Mouse (Mus musculus): Measurements from ENCODE around the gene Nkpd1.
"Not testable (repeated sequence)": the region's sequence is repeated elsewhere in the genome, so short reads cannot be mapped to it uniquely, and the experiment has no call there.

The Nkpd1 gene

DNA sequence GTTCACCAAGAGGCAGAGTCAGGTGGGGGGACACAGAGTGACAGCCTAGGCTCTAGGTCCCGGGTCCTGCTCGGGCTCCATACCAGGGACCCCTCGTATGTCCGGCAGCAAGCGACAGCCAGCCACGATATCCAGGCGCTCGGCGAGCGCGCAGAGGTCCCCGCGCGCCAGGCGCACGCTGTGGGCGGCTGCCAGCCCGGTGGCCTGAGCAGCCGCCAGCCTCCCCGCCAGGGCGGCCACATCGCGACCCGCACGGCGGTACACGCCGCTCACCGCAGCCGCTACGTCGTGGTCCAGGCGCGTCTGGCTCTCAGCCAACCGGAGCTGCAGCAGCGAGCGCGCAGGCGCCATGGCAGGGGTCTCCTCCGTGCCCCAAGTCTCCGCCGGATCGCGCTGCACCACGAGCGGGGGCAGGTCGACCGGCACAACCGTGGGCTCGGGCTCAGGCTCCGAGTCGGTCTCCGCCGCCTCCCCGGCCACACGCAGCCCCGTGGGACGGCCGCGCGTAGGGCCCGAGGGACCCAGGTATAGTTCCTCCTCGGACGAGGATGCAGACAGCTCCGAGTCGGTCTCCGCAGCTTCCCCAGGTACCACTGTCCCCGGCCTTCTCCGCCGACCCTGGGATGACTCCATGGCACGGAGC is 10.5 kb upstream of the Nkpd1 start:
- peak; percentile 79 to 83 for DNase-seq

DNA sequence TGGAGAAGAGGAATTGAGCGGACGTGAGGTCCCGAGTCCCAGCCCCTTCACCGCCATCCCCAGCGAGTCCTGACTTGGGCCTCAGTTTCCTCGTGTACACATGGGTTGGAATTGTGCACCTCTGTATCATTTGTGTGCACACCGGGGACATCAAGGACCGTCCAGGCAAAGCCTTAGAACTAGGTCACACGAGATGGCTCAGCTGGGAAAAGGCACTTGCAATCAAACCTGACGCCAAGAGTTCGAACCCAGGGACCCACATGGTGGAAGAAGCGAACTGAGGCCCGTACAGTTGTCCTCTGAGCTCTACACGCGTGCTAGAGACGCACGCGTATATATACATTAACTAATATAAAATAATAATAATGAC is 10.0 kb upstream of the Nkpd1 start:
- DNase-seq, result peak; percentile 17 to 32

DNA sequence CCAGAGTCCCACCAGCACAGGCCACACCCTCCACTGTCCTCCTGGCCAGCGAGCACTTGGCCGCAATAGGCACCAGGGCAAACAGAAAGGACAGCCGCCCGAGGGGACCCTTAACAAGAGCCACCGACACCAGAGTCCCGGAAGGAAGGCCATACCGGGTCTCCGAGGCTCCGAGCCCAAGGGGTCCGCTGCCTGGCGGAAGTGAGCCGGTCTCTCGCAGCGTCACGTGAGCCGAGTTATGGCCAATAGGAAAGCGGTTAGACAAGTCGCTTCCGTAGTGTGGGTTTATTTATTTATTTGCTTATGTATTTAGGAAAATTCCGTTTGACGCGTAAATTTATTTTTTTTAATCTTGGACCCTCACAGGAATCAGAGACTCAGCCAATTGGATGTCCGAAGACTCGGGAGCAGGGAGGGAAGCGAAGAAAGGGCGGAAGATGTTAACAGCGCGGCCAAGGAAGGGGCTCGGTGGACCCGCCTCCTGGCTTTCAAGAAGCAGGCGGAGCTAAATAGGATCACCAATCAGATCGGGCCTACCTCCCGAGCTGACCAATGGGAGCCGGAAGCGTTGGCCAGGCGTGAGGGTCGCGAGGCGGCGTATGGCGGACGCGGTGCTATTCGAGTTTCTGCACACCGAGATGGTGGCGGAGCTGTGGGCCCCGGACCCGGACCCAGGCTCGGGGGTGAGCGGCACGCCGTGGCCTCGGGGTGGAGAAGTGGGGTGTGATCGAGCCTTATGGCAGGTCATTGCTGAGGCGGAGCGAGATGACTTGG is 9.3 kb upstream of the Nkpd1 start, which contains the start of the genes Bloc1s3 and Trappc6a:
TSS of gene Bloc1s3 (minus strand) at position 218 of the 774 bp plus-strand sequence.
TSS of gene Trappc6a (plus strand) at position 246 of the 774 bp plus-strand sequence.
- peak; percentile 94 to 96 for DNase-seq

DNA sequence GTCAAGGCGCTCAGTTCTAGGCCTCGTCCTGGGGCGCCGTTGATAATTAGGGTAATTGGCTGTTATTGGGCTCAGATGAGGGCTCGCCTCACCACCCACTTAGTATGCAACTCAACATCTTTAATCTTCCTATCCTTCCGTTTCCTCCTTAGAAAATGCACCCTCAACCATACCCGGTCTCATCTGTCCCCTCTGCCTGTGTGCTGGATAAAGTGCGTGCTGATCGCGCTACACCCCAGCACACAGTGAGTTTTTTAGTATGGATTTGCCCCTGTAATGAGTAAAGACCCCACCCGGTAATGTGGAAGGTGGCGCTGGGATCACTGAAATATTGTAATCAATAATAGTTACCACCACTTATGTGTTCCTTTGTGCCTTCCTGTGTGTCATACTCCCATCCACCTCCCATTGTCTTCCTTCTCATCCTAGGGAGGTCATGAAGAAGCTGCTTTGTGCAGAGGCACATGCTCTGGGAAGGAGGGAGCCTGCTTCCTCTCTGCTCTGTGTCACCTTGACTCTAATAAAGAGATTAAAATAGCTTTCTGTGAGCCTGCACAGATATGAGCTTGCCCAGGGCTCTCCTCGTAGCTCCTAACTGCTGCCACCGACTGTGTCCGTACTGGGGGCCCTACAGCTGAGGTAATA is 8.6 kb upstream of the Nkpd1 start:
- DNase-seq, result no peak

DNA sequence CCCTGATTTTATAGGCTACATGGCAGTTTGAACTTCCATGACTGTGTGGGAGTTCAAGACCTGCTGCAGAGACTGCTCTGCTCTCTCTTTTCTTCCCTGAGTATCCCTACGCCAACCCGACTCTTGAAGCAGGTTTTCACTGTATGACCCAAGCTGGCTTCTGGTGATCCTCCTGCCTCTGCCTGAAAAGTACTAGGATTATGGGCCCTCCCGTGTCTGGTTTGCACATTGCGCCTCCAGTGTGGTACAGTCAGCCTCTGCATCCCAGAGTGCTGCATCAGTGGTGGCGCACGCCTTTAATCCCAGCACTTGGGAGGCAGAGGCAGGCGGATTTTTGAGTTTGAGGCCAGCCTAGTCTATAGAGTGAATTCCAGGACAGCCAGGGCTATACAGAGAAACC is 7.9 kb upstream of the Nkpd1 start:
- DNase-seq, result no peak

DNA sequence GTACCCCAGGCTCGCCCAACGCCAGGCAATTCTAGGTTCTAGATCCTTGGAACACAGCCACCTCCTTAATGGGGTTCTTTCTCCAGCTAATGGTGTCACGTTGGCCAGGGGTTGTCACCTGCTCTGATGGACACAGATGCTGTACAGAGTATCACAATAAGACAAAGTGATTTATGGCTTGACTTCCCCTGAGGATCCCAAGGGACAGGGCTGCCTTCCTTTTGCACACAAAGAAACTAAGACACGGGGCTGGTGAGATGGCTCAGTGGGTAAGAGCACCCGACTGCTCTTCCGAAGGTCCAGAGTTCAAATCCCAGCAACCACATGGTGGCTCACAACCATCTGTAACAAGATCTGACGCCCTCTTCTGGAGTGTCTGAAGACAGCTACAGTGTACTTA is 5.7 kb upstream of the Nkpd1 start:
- not testable (repeated sequence) for DNase-seq

DNA sequence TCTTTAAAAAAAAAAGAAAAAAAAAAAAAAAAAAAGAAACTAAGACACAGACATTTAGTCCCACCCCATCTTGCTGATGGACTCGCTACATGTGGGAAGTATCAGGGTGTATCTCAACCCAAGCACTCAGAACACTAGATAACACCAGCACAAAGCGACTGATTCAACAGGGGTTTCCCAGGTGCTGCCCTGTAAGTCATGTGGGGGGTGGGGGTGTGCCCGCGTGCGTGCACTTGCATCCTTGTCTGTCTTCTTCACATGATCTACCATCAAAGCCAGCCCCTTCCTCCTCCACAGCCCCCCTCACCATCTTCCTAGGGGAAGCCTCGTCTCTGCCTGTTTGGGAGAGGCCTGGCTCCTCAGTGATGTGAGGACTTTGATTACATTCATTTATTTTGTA is 5.3 kb upstream of the Nkpd1 start:
- DNase-seq, result no peak

DNA sequence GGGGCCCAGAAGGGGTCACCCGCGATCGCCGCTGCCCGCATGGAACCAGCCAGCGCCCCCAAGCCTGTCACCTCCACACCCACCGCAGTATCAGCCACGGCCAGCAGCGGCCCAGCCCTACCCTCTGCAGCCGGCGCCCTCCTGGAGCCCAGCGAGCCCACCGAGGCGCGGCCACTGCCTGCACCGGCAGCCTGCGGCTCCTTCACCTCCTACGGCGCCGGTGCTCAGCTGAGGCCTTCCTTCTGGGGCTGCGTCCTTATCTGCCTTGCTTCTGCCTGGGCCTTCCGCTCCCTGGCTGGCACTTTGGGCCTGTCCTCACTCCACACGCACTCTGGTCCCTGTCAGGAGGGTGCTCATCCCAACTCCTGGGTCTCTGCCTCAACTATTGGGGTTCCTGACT is 2.4 kb downstream of the Nkpd1 start:
- peak; percentile 36 to 47 for DNase-seq

DNA sequence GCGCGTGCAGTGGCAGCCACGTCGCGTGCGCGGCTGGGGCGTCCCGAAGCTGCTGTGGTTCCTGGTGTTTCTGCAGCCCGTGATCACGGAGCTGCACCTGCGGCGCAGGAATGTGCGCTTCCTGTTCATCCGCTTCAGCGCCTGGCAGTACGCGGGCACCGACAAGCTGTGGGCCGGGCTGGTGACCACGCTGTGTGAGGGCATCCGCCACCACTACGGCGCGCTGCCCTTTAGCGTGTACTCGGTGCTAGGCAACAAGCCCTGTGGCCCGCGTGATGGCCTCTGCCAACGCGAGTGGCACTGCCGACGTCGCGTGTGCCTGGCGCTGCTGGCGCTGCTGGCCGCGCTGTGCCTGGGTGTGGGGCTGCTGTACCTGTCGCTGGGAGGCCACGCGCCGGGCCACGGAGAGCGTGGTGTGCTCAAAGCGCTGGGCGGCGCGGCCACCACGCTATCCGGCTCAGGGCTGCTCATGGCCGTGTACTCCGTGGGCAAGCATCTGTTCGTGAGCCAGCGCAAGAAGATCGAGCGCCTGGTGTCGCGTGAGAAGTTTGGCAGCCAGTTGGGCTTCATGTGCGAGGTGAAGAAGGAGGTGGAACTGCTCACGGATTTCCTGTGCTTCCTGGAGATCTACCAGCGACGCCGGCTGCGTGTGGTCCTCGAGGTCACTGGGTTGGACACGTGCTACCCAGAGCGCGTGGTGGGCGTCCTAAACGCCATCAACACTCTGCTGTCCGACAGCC is 5.5 kb downstream of the Nkpd1 start:
- DNase-seq, result peak in 1 of 2 experiments; percentile 57

DNA sequence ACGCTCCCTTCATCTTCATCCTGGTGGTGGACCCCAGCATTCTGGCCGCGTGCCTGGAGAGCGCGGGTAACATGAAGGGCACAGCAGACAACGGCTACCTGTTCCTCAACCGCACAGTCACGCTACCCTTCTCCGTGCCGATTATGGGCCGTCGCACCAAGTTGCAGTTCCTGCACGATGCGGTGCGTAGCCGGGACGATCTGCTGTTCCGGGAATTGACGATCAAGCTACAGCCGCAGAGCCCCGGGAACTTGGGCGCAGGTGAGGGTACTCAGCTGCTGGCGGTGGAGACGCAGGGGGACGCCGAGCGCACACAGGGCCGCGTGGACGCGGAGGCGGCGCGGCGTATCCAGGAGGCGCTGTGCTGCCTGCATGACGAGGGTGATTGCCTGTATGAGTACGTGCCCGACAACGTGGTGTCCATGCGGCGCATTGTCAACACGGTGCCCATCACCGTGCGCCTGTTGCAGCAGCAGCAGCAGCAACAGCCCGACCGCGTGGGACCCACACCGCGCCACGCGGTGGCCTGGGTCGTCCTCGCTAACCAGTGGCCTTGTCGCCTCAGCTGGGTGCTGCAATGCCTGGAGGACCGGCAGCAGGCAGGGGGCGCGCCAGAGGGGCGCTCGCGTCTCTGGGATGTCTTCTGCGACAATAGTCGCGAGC is 6.2 kb downstream of the Nkpd1 start:
- DNase-seq, result peak; percentile 81 to 86

DNA sequence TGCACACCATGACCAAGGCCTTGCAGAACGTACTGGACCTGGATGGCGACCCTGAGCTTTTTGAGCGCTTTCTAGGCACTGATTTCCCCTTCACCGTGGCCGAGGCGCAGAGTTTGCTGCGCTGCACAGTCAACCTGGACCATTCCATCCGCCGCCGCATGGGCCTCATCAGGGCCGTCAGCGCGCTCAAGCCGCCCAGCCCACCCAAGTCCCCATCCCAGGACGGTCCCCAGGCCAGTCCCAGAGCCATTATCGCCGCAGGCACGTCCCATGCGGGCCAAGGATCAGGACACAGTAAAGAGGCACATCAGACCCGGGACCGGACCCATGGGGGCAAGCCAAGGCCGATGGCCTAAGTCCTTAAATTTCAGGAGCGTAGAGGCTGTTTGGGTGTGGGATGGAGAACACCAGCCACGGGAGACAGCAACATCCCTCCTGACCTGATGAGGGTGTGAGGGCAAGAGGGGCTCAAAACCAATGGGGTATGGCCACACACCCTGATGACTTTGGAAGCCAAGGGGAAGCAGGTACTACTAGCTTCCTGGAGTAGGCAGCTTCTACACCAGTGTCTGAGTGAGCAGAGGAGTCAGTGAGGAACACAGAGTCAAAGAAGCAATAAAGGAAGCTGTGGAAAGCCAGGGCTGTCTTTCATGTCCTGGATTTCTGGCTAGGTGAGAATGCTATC is 6.9 kb downstream of the Nkpd1 start:
- no peak for DNase-seq

DNA sequence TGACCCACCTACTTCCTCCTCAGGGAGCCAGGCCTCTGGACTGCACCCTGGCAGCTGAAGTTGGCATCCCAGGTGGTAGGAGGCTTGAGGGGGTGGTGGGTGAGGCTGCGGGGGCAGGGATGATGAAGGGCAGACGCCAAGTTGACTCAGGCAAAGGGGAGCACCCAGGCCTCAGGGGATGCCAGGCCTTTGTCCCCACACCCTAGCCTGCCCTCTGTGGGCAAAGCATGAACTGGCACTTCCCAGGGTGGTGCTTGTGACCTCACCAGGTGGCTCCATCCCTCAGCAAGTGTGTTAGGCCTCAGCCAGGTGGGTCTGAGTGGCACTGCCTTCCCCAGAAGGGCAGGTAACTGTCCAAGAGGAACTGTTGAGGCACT is 7.5 kb downstream of the Nkpd1 start:
- no peak for DNase-seq

DNA sequence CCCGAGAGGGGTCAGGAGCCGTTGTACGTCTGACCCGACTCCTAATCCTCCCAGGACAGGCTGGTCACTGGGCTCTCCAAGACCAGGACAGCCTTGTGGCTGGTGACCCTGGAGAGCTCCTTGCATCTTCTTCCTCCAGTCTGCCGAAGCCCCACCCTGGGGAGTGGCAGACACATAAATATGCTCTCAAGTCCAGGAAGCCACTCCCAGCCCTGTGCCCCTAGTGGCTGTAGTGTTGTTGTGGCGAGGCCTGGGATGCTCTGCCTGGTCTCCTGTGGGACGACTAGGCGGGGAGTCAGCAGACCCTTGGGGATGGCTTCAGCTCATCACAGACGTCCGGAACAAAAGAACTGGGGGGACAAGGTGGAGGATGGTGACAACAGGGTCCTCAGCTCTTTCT is 13.4 kb downstream of the Nkpd1 start:
- DNase-seq, result peak; percentile 31 to 42

DNA sequence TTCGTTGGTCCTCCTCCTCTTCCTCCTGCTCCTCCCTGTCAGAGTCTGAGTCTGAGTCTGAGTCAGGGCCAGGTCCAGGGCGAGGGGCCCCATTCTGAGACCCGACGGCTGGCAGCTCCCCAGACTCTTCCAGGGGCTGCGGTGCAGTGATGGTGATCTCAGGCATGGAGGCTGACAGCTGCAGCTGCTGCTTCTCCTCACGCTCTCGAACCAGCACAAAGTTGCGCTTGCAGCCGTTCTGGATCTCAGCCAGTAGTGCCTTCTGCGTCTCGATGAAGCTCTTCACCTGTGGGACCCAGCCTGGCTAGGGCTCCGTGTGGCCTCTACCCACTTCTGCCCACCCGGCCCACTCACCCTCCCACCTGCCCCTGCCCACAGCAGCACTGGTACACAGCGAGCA is 14.6 kb downstream of the Nkpd1 start:
- DNase-seq, result no peak

DNA sequence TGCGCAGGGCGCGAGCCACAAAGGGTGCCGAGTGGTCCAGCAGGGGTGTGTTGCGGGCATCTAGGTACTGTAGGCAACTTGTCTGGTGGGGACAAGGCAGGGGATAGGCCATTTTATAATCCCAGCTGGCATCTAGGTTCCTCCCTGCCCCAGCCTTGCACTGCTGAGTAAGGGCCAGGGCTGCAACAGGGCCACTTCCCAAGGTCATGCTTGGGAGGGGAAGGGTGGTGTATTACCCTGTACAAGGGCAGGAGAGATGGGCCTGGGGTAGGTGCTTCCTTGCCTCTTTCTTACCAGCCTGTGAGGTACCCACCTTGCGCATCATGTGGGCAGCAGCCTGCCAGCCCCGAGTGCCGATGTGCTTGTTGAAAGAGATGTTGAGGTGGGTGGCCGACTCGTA is 17.0 kb downstream of the Nkpd1 start:
- no peak for DNase-seq

DNA sequence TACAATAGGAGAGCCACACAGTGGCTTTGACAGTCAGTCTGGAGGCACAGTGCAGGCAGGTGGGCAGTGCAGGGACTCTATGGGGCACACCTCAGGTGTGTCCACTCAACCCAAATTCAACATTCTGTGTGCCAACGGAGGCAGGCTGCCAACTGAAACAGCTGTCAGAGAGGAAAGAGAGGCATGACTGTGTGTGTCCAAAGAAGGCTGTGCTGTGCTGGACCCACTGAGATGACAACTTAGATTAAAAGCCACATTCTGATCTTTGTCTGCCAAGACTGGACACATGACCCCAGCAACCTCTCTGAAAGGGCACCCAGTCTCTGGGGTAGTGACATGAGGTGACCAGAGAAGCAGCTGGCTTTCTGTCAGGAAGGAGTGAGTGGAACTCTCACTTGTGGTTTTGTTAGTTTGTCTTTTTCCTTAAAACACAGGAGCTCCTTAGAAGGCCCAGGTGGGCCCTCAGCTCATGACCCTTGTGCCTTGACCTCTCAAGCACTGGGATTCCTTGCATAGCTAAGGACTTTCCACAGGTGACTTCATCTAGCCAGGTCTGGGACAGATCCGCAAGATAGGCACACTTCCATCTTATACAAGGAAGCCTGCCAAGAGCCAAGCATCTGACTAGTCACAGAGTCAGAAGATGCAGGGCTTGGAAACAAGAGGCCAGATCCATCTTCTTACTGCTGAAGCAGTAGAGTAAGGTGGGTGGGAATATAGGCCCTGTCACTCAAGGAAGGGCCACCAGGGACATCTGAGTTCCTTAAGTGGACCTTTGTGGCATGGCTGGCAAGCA is 23.3 kb downstream of the Nkpd1 start:
- no peak for DNase-seq

DNA sequence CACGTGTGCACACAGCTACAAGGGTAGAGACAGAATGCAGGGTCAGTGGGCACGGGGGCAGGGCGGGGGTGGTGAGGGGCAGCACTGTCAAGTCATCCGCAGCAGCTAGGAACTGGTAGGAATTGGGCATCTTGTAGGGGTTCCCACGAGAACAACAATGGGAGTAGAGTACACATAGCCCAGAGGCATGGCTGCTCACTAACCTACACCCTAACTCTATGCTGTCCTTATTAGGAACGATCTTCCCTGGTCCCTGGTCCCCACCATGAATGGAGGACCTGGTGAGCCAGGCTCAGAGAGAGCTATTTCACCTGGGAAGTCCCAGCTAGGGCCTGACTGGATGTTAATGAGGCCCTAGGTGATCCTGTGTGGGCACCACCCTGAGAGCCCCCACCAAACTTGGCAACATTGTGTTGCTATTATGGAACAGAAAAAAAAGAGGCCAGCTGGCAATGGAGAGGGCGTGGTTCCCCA is 24.1 kb downstream of the Nkpd1 start:
- DNase-seq, result no peak

DNA sequence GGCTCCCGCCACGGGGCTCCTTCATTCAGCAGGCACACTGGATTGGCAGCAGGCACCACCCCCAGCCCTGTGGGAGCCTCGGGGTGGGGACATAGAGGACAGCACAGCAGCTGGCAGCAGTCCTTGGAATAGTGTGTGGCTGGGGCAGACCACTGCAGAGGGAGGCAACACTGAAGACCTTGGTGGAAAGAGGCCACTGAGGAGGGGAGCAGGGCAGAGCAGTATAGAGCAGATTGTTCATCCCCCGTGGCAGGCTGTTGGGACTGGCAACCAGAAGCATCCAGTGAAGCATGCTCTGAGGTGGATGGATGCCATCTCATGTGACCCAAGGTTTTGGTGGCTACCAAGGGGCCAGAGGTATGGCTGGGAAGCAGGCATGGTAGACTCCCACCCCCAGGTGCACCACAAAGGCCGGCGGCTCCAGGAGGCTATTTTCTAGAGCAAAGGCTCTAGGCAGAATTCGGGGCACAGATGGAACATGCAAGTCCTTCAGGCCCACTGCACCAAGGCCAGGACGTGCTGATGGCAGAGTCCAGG is 24.6 kb downstream of the Nkpd1 start:
- DNase-seq, result no peak

DNA sequence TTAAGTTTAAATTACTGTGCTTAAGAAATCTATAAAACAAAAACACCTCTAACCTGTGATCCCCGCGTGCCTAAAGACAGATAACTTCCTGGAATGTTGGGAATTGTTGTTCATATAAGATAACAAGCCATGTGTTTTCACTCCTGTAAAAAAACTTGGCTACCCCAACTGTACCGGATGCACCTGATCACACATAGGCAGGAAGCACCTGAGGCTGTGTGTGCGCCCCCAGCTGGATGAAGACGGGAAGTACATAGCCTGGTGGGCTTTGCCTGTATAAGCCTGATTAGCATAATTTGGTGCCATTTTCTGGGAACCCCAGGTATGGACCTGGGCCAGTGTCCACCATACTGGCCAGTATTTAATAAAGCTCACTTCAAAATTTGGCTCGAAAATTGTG is 25.9 kb downstream of the Nkpd1 start:
- peak; percentile 46 to 60 for DNase-seq

DNA sequence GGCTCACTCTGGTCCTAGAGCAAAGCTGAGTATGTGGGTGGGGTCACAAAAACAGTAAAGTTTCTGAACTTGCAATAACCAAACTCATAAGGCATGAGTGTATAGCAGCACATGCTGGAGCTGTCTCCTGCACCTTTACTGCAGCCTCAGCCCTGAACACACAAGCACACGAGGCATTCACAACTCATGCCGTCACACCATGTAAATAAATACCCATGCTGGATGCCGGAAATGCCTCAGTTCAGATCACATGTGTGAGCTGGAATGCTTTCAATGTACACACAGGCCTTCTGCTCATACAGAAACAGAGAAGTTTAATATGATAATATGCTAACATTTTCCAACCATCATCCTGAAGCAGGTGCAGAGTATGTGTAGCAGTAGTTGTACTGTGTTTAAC is 28.4 kb downstream of the Nkpd1 start:
- no peak for DNase-seq

All from kidney, postnatal 4 days (tissue).